Mouse (Mus musculus) gastrocnemius, postnatal 25 days (tissue): Measurements from ENCODE around the gene Tent4a. TPM values are rescaled to one million over a fixed set of nuclear protein-coding genes. Genes with fewer than 3 reads are reported as not detected.
A peak's percentile ranks its signal among the peaks of the same experiment; 100 is the strongest.

Experiments
- DNase-seq: peaks from one replicate; pipeline ENCODE4 v3.0.0; 2022
- total RNA-seq, 2 experiments: library from RNA; stranded (reverse); gene quantifications; 1 replicate in 1 of 2; 2 replicates in 1 of 2; pipeline ENCODE4 v1.2.3; 2021

Tent4a gene
- total RNA-seq, 2 experiments from 2014 or later, result 6.0 to 6.2 TPM

DNA sequence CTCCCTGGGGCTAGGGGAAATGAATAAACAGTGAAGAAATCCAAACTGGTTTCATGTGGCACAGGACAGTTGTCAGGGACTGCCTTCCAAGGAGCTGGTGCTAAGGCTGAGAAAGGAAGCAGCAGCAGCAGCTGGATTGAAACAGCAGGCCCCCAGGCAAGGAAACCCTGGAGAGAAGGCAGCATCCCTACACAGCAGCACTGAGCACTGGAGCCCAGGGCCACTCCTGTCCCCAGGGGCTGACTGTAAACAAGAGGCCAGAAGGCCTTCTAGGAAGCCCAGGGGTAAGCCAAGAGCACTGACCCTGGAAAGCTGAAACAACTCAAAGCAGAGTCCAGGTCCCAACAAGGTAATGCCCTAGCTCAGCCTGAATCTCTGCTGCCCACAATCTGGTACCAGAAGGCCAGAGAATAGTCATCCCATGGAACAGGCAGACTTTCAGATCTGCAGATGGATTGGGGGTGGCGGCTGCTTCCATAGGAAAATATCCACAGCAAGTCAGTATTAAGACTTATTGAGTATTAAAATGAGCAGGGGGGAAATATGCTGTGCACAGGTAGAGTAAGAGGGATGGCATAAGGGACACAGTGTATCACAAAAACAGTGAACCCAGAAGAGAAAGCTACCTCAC, 12.1 kb downstream of the Tent4a start:
- no peak for DNase-seq

DNA sequence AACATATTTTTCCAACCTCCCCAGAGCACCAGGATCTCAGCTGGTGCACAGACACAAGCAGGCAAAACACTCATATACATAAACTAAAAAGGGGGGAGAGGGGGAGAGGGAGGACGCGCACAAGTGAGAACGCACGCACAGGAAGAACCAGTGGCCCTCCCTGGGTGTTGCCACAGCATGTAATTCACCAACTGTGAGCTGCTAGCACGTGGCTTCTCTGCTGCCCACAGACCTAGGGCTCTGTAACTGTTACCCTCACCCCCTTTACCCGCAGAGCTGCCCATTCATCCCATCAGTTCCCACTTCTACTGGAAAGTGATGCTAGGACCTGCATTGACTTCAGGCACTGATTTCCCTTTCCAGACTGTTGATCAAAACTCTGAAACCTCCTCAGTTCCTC, 15.3 kb downstream of the Tent4a start:
- DNase-seq, result peak; percentile 2

DNA sequence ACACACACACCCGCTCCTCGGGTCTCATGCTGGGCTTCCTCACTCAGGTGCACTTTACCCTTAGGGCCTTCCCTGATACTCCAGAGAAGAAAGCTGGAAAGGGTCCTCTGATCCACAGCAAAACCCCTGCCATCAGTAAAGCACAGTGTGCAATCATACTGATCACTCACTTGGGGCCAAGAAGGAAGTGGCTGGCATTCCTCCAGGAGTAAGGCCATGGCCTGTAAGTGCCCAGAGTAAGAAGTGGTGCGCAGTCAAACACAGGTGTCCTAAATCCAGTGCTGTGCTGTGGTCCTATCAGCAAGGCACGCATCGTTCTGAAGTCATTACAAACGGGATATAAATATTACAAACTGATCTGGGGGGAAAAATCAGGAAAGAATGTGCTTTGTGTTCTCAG, 17.0 kb downstream of the Tent4a start:
- peak; percentile 4 for DNase-seq

DNA sequence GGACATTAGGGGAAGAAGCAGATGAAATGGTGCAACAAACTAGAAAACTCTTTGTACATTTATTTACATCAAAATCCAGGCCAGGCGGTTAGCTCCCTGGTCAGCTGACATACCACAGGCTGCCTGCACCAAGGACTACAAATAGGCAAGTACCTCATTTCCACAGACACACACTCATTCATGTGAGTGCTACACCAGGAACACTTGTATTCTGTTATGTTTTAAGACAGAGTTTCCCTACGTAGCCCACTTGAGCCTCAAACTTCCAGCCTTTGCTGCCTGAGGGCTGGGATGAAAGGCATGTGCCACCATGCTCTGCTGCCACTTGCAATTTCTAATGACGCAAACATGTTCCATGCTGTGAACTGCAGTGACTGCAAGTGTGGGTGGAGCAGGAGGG, 19.3 kb downstream of the Tent4a start:
- no peak for DNase-seq

DNA sequence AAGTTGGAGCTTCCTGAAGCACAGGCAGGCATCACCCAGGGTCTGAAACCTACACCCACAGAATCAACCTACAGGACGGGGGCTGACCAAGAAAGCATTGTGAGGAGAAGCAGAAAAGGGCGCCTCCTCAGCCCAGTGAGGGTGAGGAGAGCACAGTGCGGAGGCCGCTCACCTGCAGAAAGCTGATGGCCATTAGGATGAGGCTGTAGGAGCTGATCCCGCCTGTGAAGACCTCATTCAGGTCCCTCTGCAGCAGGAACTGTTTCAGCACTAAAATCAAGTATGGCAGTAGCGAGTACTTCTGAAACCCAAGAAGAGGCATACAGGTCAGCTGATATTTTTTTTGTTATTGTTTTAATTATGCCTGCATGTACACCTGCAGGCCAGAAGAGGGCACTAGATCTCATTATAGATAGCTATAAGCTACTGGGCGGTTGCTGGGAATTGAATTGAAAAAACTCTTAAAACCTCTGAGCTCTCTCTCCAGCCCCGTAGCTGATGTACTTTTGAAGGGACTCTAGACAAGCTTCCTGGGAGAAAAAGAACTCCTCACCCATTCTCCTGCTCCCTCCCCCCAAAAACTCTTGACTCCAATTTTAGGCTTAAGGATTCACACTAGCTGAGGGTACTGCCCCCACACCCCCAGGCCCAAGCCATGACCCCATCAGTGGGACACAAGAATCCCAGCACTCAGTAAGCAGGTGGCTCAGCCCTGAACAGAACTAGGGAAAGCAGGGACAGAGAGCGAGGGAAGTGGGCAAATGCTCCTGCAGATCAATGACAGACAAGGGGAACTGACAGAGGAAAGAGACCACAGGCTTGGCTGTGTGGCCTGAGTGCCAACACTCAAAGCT, 24.8 kb downstream of the Tent4a start:
- no peak for DNase-seq

DNA sequence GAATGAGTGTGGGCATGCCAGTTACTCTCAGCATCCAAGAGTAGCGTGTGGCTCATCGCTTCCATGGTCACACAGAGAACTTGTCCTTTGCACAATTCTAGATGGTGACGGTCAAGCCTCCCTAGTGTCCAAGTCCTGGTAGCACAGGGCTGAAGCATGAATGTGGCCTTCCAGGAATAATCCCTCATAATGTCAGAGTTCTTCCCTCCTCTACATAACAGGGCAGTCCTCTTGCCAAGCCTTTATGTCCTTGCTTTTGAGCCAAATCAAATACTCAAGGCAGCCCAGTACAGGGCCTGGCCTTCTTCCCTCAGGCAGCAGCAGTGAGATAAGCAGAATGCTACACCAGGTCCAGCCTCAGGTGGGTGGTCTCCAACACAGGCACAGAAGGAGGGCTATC, 26.8 kb downstream of the Tent4a start:
- DNase-seq, result no peak

DNA sequence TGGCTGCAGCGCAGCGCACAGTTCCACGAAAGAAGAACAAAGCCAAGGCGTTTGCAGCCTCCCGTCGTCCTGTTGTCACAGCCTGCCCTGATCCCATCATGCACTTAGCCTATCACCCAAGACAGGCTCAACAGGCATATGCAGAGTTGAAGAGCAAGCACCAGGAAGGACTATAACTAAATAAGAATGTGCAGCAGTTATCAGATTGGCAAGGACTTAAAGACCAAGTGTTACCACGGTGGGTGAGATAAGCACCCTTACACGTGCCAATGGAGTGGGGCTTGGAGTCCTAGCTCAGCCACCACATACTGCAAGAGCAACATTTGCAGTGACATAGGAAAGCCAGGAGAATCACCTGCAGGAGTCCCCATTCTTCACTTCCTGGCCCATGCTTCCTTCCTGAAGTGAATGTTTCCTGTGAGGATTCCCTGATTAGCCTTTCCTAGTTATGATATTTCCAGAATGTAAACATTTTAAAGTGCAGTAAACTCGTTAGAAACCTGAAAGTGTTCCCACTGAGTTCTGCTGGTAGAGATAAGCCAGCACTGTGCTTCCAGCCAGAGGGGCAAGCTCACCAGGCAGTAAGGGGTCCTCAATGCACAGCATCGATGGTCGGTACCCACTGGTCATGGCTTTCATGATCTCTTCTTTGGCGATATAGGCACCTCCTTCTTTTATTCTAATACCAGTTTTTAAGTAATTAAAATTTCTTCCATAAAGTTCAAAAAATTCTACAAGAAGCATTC, 27.9 kb downstream of the Tent4a start:
- no peak for DNase-seq

DNA sequence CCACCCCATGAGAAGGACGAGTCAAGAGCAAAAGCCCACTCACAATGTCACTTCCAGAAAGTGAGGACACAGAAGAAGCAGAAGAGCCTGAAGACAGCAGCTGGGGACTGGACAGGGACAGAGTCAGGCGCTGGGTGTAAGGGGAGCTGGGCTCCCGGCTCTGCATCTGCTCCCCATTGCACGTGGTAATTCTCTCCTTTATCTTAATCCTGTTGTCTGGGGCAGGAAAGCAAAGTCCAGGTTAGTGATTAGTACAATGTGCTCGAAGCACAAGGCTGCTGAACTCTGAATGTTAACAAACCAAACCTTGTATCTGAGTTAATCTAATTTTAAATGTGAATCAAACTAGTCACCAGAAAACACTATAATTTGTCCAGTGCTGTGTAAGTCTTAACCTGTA, 31.6 kb downstream of the Tent4a start:
- no peak for DNase-seq

DNA sequence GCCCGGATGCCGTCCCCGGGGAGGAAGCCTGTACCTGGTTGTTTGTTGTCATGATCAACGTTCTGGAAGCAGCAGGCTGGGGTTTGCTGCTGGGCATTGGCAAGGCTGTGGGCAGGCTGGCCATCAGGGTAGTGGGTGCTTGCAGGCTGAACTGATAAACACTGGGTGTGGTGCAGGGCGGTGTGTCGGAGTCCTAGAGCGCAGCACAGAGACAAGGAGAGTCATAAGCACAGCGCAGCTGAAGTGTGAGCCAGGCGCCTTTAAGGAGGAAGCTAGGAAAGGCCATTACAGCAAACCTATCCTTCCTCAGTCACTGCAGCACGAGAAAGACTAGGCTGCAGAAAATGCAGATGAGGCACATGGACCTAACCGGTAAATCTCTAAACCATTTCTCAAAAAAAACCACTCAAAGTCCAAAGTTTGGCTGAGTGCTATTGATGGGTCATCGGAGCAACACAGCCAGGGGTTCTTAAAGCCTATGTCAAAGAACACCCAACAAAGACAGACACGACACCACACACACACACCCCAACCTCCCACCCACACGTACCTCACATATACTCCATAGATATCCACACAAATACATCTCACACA, 32.2 kb downstream of the Tent4a start:
- DNase-seq, result no peak

DNA sequence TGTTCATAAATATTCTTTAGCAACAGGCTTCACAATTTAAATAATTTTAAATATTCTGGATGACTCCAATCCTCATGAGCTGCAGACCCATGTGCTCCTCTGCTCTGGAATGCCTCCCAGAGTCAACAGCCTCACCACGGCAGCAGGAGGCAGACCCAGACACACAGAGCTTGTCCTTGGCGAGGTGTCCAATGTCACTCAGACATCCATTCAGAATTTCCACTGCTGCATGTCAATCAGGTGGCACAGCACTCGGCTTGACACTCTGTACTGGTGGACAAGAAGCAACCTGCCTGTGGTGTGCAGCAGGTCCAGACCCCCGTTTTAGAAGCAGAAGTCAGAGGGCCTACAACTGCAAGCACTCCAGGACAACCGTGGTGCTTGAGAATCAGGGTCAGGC, 36.1 kb downstream of the Tent4a start:
- no peak for DNase-seq

DNA sequence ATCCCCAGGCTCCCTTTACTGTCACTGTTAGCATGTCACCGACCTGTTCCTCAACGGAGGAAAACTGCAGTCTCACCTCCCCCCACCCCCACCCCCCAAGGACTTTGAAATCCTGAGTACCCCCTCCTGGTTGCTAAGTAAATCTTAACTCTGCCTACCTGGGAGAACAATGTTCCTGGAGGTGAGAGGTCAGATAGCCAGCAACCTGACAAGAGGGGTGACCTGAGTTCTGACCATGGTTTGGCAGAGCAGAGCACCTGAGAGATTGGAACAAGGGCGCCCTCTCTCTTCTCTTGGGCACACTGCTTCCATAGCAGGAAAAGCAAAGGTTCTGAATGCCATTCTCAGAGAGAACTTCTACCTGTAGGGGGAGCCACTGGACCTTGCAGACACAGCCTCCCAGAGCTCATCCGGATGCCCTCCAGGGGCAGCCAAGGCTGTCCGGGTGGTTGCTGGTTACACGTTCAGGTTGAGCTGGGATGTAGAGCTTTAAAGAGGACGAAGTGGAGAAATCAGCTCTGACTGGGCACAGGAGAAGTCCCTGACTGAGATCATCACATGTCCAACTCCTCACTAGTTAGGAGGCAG, 41.4 kb downstream of the Tent4a start:
- no peak for DNase-seq

DNA sequence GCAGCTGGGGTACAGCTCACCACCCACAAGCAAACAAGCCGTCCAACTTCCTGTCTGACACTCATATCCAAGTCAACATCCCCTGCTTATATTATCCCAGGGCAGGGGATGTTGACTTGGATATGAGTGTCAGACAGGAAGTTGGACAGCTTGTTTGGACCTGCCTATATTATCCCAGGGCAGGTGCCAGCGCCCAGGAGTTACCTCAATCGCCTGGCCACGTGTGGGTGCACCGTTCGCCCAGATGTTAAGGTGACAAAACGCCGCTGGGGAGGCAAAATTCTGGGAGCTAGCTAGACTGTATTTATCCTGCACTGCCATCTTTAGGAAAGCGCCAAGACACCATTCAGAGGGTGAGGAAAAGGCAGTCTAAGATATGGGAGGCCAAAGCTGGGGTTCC, 44.6 kb downstream of the Tent4a start:
- no peak for DNase-seq

DNA sequence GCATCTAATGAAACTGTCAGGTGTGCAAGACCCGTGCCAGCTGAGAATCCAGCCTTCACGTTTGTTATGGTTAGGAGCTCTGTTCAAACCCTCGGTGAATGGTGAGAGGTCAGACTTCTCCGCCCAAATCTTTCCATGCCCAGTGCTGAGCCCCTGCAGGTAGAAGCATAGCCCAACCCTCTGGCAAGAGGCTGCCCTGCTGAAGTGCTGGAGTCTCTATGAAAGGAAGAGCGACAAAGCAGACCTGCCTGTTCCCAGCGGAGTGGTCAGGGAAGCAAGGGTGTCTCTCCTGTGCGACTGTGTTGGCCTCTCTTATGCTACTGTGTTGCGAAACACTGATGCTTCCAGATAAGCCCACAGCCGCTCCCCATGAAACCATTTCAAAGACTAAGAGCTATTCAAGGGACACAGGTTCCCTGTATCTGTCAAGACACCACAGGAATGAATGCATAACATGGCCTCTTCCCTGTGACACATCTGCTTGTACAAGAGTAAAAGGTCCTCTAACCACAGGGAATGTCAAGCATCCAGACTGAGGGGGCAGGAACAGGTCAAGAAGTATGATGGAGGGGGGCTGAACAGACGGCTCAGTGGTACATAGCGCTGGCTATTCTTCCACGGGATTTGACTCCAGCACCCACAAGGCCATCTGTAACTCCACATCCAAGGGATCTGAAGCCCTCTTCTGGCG, 45.7 kb downstream of the Tent4a start:
- DNase-seq, result no peak

DNA sequence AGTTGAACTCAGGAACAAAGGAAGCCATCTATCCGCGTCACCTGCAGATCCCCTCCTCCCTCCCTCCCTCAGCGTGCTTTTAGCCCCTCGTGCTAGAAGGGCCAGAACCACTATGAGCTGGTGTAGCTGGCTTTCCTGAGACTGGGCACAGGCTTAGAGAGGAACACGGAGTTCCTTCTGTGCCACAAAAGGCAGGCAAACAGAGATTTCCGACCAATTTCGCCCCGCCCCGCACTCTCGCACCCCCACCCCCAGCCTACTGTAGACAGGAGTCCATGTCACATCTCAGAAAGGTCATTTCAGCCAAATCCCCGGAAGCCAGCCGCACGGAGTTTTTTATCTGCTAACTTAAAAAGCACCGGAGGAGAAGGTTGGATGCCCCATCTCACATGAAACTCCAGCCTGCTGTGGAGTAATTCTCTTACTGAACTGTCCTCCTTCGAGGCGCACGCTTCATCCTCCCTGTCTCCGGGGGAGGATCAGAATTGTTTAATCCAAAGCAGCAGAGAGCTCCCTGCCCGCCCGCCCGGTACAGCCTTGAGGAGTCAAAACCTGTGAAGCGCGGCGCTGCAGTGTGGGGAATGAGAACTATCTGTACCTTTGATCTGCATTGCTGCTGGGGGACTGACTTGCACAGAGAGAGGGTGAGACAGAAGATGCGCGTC, 46.7 kb downstream of the Tent4a start:
- DNase-seq, result no peak

DNA sequence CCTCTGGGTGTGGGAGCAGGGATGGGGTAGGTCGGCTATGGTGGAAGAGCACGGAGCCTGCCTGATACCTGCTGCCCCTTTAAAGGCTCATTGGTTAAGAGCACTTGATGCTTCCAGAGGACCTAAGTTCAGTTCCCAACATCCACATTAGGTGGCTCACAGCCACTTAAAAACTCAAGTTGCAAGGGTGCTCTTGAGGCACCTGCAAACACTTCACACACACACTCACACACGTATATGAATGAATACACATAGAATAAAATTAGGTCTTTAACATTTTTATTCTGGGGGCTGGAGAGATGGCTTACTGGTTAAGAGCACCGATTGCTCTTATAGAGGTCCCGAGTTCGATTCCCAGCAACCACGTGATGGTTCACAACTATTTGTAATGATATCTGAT, 47.3 kb downstream of the Tent4a start:
- no peak for DNase-seq

DNA sequence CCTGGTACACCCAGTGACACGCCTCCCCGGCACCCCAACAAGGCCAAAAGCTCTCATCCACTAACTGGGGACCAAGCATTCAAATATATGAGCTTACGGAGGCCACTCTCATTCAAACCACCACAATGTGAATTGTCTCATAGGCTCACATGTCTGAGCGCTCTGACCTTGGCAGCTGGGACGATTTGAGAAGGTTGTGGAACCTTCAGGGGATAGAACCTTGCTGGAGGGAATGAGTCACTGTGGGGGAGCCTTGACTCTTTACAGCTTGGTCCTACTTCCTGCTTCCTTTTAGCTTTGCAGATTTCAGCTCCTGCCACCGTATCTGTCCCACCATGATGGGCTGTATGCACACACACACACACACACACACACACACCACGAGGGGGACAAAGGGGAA, 48.6 kb downstream of the Tent4a start:
- no peak for DNase-seq

DNA sequence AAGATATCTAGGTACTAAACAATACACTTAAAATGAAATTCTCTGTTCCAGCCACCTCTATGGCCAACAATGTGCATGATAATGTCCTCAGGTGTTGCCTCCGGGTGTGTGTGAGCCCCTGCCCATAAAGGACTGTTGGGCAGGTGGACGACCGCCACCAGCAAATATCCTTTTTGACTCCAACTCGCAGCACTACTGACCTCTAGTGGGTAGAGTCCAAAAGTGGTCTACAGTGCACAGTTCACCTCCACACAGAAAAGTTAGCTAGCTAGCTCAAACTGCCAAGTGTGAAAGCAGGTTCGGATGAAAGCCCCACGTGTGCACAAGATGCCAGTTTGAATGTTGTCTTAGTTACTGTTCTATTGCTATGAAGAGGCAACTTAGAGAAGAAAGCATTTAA, 49.1 kb downstream of the Tent4a start:
- no peak for DNase-seq

DNA sequence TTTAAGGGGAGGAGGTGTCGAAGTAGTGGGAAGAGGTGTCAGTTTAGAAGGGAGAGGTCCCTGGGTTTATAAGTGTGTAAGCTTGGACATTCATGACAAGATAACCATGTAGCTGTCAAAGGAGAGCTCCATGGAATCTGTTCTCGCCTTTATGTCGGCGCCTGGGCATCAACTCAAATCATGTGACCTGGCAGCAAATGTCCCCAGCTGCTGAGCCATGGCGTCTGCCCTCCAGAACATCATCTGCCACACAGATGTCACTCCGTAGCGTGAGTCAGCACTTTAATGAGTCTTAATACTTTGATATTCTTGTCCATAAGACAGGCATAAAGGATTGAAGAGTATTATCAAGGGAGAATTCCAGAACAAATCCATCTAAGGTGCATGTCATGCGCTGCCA, 51.7 kb downstream of the Tent4a start:
- DNase-seq, result peak; percentile 44

DNA sequence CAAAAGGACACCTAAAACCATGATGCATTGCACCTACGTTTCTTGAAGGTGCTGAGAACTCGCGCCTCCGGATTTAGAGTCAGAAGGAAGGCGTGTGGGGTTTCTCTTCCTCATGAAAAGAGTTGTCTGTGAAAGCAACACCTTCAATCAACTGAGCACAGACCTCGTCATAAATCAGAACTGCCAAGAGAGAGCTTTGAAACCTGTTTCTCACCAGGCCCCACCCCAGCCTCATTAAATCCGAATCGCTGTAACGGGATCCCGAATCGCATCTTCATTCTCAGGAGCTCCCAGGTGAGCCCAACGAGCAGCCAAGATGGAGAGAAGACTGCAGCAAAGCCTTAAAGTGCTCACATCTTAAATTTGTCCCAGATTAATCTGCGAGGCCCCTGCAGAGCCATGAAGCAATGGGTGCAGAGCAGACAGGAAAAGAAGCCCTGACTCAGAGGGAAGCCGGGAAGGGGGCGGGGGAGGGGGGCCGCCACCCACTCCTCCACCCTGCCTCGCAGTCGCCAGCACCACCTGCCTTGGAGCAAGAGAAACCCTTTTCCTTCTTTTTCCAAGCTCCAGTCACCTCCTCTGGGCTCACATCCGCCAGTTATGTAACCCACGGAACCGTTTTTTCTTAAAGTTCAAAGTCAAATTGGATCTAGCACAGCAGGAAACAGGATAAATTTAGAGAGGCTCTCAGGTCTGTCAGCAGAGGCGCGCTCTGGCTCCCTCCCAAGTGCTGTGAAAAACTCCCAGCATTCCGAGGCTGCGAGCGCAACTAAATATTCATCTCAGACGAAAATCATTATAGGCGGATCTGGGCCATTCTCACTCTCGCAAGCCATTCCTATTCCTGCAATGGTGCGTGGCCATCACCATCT, 52.5 kb downstream of the Tent4a start:
- DNase-seq, result peak; percentile 45

DNA sequence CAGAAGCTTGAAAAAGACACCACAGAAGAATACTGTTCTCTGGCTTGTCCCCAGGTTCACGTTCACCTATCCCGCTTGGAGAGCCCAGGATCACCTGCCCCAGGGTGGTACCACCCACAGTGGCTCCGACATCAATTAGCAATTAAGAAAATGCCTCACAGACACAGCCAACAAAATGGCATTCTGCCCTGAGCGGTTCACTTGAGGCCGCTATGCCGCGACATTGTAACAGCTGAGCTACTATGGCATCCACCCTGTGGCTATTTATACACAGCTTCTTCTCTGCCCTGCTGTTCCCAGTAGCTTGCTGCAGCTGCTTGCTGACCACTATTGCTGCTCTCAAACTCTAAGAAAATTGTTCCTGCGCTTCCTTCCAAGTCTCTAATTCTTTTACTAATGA, 53.4 kb downstream of the Tent4a start:
- DNase-seq, result peak; percentile 39
